Mouse (Mus musculus): ENCODE results near the gene Asrgl1. TPM values are rescaled to one million over a fixed set of nuclear protein-coding genes. Genes with fewer than 3 reads are reported as not detected.

The Asrgl1 gene
- total and polyA plus RNA-seq, 2 experiments from 2014 or later, result 7.3 to 22.2 TPM

DNA sequence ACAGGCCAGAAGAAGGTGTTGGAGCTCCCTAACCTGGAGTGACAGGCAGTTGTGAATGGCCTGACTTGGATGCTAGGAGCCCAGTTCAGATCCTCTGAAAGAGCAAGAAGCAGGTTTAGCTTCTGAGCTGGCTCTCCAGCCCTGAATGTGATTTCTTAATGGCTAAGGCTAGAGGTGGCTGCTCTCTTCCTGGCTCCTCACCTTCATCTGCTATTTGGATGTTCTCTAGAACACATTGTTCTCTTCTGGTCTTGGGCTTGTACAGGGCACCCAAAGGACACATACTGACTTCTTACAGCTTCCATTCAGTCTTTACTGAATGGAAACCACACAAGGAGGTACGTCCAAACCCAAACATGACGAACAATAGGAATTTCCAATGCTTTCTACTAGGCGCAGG, 59.4 kb downstream of the Asrgl1 start:
- Histone ChIP-seq H3K9ac (replicated peaks; ENCODE audit: low read depth, low read length) (no peak overlapping the region), H3K27me3 (ENCODE audit: control insufficient read depth, insufficient read depth, low read length) (no peaks in the 10 kb centered on the region), H3K4me3 (ENCODE audit: low read depth, low read length) (no peak overlapping the region), H3K9me3 (replicated peaks; ENCODE audit: control insufficient read depth, low read length) (no peaks in the 10 kb centered on the region), H3K4me2 (ENCODE audit: low read depth, low read length) (no peak overlapping the region), H3K36me3 (replicated peaks; ENCODE audit: control insufficient read depth, insufficient read depth, low read length) (no peaks in the 10 kb centered on the region), H3K4me1 (ENCODE audit: control insufficient read depth, insufficient read depth) (peaks cover 11% of the 10 kb centered on the region), H3K27ac (ENCODE audit: low read depth) (peak overlapping the region; percentile 32; the same call in 1 of the 2 replicates)
- WGBS, result 88% methylated on average over 3 of the region's 3 CpGs
- no peak for TF ChIP-seq EP300 (IDR thresholded peaks at IDR 0.05; ENCODE audit: low read depth)
- no peak for TF ChIP-seq CTCF (IDR thresholded peaks at IDR 0.05; ENCODE audit: low read depth)
- no peak for ATAC-seq (ENCODE audit: insufficient read depth, low read depth)
- no peak for DNase-seq (ENCODE audit: low spot score)

DNA sequence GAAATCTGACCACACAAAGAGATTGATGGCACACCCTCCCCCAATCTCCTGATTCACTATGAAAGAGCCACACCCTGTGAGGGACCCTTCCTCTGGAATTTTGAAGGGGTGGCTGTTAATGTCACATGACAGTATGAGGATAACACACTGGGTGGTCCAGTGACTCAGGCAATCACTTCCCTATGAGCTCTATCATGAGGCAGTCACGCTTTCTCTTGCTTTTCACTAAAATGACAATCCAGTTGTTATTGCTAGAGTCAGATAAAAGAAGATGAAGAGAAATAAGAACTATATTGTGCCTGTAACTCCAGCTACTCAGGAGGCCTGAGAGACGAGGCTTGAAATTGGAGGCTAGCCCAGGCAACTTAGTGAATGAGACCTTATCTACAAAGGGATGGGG, 59.9 kb downstream of the Asrgl1 start:
- Histone ChIP-seq H3K27me3 (ENCODE audit: control insufficient read depth, insufficient read depth, low read length) (no peaks in the 10 kb centered on the region), H3K36me3 (replicated peaks; ENCODE audit: control insufficient read depth, insufficient read depth, low read length) (no peaks in the 10 kb centered on the region), H3K27ac (ENCODE audit: low read depth) (no peak overlapping the region), H3K9me3 (replicated peaks; ENCODE audit: control insufficient read depth, low read length) (no peaks in the 10 kb centered on the region), H3K4me2 (ENCODE audit: low read depth, low read length) (no peak overlapping the region), H3K4me3 (ENCODE audit: low read depth, low read length) (no peak overlapping the region), H3K4me1 (ENCODE audit: control insufficient read depth, insufficient read depth) (peaks cover 15% of the 10 kb centered on the region), H3K9ac (replicated peaks; ENCODE audit: low read depth, low read length) (no peak overlapping the region)
- DNase-seq (ENCODE audit: low spot score) (no peak), ATAC-seq (ENCODE audit: insufficient read depth, low read depth) (no peak)
- TF ChIP-seq EP300 (IDR thresholded peaks at IDR 0.05; ENCODE audit: low read depth) (no peak), CTCF (IDR thresholded peaks at IDR 0.05; ENCODE audit: low read depth) (no peak)
- WGBS, result 78% methylated on average over 2 of the region's 2 CpGs

DNA sequence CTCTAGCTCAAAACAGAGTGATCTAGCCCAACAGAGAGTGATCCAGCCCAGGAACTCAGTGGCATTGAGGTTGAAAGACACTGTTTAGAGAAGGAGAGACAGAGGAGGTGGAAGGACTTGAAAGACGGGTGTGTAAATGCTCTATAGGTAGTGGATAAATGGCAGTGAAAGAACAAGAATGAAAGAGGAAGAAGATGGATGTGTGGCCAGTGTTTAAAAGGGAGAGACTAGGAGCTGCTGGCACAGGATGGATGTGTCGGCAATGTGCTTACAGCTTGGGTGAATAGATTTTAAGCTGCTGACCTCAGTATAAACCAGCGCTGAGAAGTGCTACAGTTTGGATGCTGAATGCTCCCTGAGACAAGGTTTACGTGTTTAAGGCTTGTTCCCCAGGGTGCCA, 61.0 kb downstream of the Asrgl1 start:
- no peak overlapping the region for H3K4me3 ChIP-seq (ENCODE audit: low read depth, low read length)
- ATAC-seq (ENCODE audit: insufficient read depth, low read depth) (no peak), DNase-seq (ENCODE audit: low spot score) (no peak)
- peaks cover 25% of the 10 kb centered on the region for H3K4me1 ChIP-seq (ENCODE audit: control insufficient read depth, insufficient read depth)
- TF ChIP-seq EP300 (IDR thresholded peaks at IDR 0.05; ENCODE audit: low read depth), result no peak
- TF ChIP-seq CTCF (IDR thresholded peaks at IDR 0.05; ENCODE audit: low read depth), result no peak
- no peak overlapping the region for H3K4me2 ChIP-seq (ENCODE audit: low read depth, low read length)
- no peaks in the 10 kb centered on the region for H3K9me3 ChIP-seq (replicated peaks; ENCODE audit: control insufficient read depth, low read length)
- 72% methylated on average over 4 of the region's 4 CpGs for WGBS
- peak overlapping the region; percentile 76 for H3K27ac ChIP-seq (ENCODE audit: low read depth)
- no peak overlapping the region for H3K9ac ChIP-seq (replicated peaks; ENCODE audit: low read depth, low read length)
- H3K36me3 ChIP-seq (replicated peaks; ENCODE audit: control insufficient read depth, insufficient read depth, low read length), result no peaks in the 10 kb centered on the region
- no peaks in the 10 kb centered on the region for H3K27me3 ChIP-seq (ENCODE audit: control insufficient read depth, insufficient read depth, low read length)

DNA sequence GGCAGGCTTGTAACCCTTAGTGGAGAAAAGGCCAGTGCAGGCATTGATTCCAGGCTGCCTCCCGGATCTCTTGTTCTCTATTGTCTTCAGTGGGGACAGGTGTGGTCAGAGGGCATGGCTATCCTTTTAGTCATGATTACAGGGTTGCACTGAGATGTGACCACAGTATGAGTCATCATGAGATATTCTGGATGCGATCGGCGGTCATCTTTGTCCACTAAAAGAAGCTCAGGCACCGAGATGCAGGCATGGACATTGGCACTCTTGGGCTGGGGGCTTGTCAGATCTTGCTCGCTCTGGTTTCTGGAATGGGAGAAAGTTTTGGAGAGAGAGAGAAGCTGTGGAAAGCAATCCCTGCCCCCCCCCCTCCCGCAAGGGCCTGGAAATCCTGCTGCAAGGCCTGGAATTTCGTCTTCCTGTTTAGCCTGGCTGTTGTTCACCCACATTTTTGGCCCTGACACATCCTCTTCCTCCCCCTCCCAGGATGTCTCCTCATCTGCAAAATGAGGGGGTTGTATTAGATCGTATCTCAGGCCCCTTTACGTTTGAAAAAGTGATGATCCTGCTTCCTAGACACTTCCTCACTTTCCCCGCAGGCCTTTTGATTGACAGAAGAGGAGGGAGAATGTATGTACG, 61.5 kb downstream of the Asrgl1 start:
- Histone ChIP-seq H3K4me3 (ENCODE audit: low read depth, low read length) (no peak overlapping the region), H3K4me1 (ENCODE audit: control insufficient read depth, insufficient read depth) (peaks cover 26% of the 10 kb centered on the region)

DNA sequence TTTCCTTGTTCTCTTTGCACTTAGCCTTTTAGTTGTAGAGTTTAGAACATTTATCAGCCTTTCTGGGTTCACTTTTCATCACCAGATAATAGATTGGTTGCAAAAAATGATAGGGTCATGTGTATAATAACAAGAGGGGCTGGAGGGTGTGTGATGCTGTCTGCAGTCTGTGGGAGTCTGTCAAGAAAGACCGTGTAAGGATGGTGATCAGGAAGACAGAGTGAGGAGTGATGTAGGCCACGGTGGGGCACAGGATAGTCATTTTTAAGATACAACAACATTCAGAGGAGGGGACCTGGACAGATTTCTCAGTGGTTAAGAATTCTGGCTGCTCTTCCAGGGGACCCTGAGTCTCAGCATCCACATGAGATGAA, 63.3 kb downstream of the Asrgl1 start:
- peaks cover 26% of the 10 kb centered on the region for H3K4me1 ChIP-seq (ENCODE audit: control insufficient read depth, insufficient read depth)
- TF ChIP-seq EP300 (IDR thresholded peaks at IDR 0.05; ENCODE audit: low read depth) (no peak), CTCF (IDR thresholded peaks at IDR 0.05; ENCODE audit: low read depth) (no peak)
- WGBS, result 48% methylated on average over 2 of the region's 2 CpGs
- H3K4me3 ChIP-seq (ENCODE audit: low read depth, low read length), result no peak overlapping the region
- peak overlapping the region; percentile 78 for H3K27ac ChIP-seq (ENCODE audit: low read depth)
- H3K36me3 ChIP-seq (replicated peaks; ENCODE audit: control insufficient read depth, insufficient read depth, low read length), result no peaks in the 10 kb centered on the region
- no peaks in the 10 kb centered on the region for H3K27me3 ChIP-seq (ENCODE audit: control insufficient read depth, insufficient read depth, low read length)
- H3K4me2 ChIP-seq (ENCODE audit: low read depth, low read length), result no peak overlapping the region
- H3K9me3 ChIP-seq (replicated peaks; ENCODE audit: control insufficient read depth, low read length), result no peaks in the 10 kb centered on the region
- no peak for ATAC-seq (ENCODE audit: insufficient read depth, low read depth)
- DNase-seq (ENCODE audit: low spot score), result no peak
- H3K9ac ChIP-seq (replicated peaks; ENCODE audit: low read depth, low read length), result no peak overlapping the region

More for the DNA sequence above, 61.5 kb downstream of the Asrgl1 start:
- TF ChIP-seq CTCF (IDR thresholded peaks at IDR 0.05; ENCODE audit: low read depth) (no peak), EP300 (IDR thresholded peaks at IDR 0.05; ENCODE audit: low read depth) (no peak)
- H3K9ac ChIP-seq (replicated peaks; ENCODE audit: low read depth, low read length), result no peak overlapping the region
- DNase-seq (ENCODE audit: low spot score) (peak; percentile 30), ATAC-seq (ENCODE audit: insufficient read depth, low read depth) (no peak)
- H3K36me3 ChIP-seq (replicated peaks; ENCODE audit: control insufficient read depth, insufficient read depth, low read length), result no peaks in the 10 kb centered on the region
- WGBS, result 46% methylated on average over 12 of the region's 12 CpGs
- H3K27me3 ChIP-seq (ENCODE audit: control insufficient read depth, insufficient read depth, low read length), result no peaks in the 10 kb centered on the region
- H3K27ac ChIP-seq (ENCODE audit: low read depth), result peak overlapping the region; percentile 76
- H3K4me2 ChIP-seq (ENCODE audit: low read depth, low read length), result no peak overlapping the region
- no peaks in the 10 kb centered on the region for H3K9me3 ChIP-seq (replicated peaks; ENCODE audit: control insufficient read depth, low read length)

Data from heart, postnatal 0 days (tissue).